Mouse (Mus musculus) thymus, postnatal 4 days (tissue): ENCODE data around the gene Mindy2.
"Not testable (repeated sequence)": the region's sequence is repeated elsewhere in the genome, so short reads cannot be mapped to it uniquely, and the experiment has no call there.

ENCODE experiments used
- DNase-seq: peaks from one replicate; pipeline ENCODE4 v3.0.0; 2021

Mindy2 gene

GRCm38 (mm10) chr9:70578123-70578522, 78.9 kb downstream of the Mindy2 start:
- no peak for DNase-seq

- DNase-seq, result no peak
Observed at GRCm38 (mm10) chr9:70570351-70570750, 86.6 kb downstream of the Mindy2 start.

GRCm38 (mm10) chr9:70567651-70568050, 89.3 kb downstream of the Mindy2 start:
- no peak for DNase-seq

GRCm38 (mm10) chr9:70562825-70563224, 94.1 kb downstream of the Mindy2 start:
- DNase-seq, result no peak

- DNase-seq, result no peak
Observed at GRCm38 (mm10) chr9:70556796-70557195, 100.2 kb downstream of the Mindy2 start.

- DNase-seq, result no peak
Observed at GRCm38 (mm10) chr9:70555431-70555830, 101.5 kb downstream of the Mindy2 start.

GRCm38 (mm10) chr9:70552233-70552632, 104.7 kb downstream of the Mindy2 start:
- not testable (repeated sequence) for DNase-seq

- no peak for DNase-seq
Observed at GRCm38 (mm10) chr9:70551524-70551923, 105.5 kb downstream of the Mindy2 start.
